Mouse (Mus musculus): ENCODE results near the gene Thra.

- TF ChIP-seq POLR2A (IDR thresholded peaks at IDR 0.05; ENCODE audit: borderline replicate concordance, low read depth, low read length) = no peak
- no peak for TF ChIP-seq CTCF (IDR thresholded peaks at IDR 0.05; ENCODE audit: low read depth, low read length)
Observed at GRCm38 (mm10) chr11:98707401-98708281, 32.8 kb upstream of the Thra start.
